Mouse (Mus musculus) G1E (cell line): ENCODE measurements around the gene Slc38a3. TPM values are rescaled to one million over a fixed set of nuclear protein-coding genes. Genes with fewer than 3 reads are reported as not detected.

ENCODE experiments used
- ATAC-seq: 2 replicates; pipeline ENCODE4 v1.8.0; 2016; ENCODE audit warnings: mild to moderate bottlenecking; ENCODE audit not compliant: insufficient number of reproducible peaks, poor library complexity, low FRiP score, severe bottlenecking; ENCODE audit errors: extremely low read depth
- DNase-seq: peaks from one replicate; pipeline ENCODE4 v3.0.0; 2012; ENCODE audit warnings: low spot score
- H3K27me3 ChIP-seq: 2 replicates; pipeline ENCODE4 v1.6.1; 2012; ENCODE audit warnings: mild to moderate bottlenecking, low read length, inconsistent platforms; ENCODE audit not compliant: insufficient read depth
- H3K36me3 ChIP-seq: replicated peaks from 2 replicates; pipeline ENCODE3; 2012; ENCODE audit warnings: mild to moderate bottlenecking, inconsistent platforms
- H3K4me1 ChIP-seq: 2 replicates; pipeline ENCODE4 v1.6.1; 2012; ENCODE audit warnings: low read depth, low read length, inconsistent platforms, mixed read lengths; ENCODE audit not compliant: insufficient read depth
- H3K4me3 ChIP-seq: 2 replicates; pipeline ENCODE4 v1.5.1; 2012; ENCODE audit warnings: low read depth, mild to moderate bottlenecking, inconsistent platforms, low read length, moderate library complexity, mixed read lengths
- H3K9me3 ChIP-seq: replicated peaks from 2 replicates; pipeline ENCODE4 v1.6.1; 2012; ENCODE audit warnings: inconsistent platforms
- CTCF ChIP-seq: IDR thresholded peaks from 2 replicates; pipeline ENCODE4 v1.5.1; 2012; ENCODE audit warnings: low read depth, low read length, inconsistent platforms, mixed read lengths
- GATA1 ChIP-seq: IDR thresholded peaks from 2 replicates; pipeline ENCODE4 v1.6.1; 2012; ENCODE audit warnings: borderline replicate concordance, low read length, inconsistent platforms, mixed read lengths
- GATA2 ChIP-seq: IDR thresholded peaks from 2 replicates; pipeline ENCODE4 v1.6.1; 2012; ENCODE audit warnings: low read depth, low read length, inconsistent platforms, borderline replicate concordance
- POLR2AphosphoS5 ChIP-seq: IDR thresholded peaks from 2 replicates; pipeline ENCODE4 v1.6.1; 2012; ENCODE audit warnings: low read depth, low read length, inconsistent platforms; ENCODE audit not compliant: insufficient replicate concordance
- TAL1 ChIP-seq: conservative IDR thresholded peaks from 2 replicates; pipeline ENCODE4 v1.6.1; 2012; ENCODE audit warnings: low read depth, low read length, inconsistent platforms, mixed read lengths
- polyA plus RNA-seq: library from polyadenylated mRNA; stranded (reverse); fragments of >175 nt; gene quantifications from 2 replicates; pipeline ENCODE4 v1.2.3, GENCODE M21; 2012
- total RNA-seq, 2 experiments: library from RNA; stranded (forward) in 1 of 2; stranded (reverse) in 1 of 2; fragments of 200-1000 nt in 1 of 2; fragments of >200 nt in 1 of 2; fragmentation: Nextera tagmentation in 1 of 2; gene quantifications; 2 replicates each; pipeline ENCODE4 v1.2.3; 2014 to 2017

The Slc38a3 gene
- total and polyA plus RNA-seq, 3 experiments = 0.11 TPM; not detected in 2

DNA sequence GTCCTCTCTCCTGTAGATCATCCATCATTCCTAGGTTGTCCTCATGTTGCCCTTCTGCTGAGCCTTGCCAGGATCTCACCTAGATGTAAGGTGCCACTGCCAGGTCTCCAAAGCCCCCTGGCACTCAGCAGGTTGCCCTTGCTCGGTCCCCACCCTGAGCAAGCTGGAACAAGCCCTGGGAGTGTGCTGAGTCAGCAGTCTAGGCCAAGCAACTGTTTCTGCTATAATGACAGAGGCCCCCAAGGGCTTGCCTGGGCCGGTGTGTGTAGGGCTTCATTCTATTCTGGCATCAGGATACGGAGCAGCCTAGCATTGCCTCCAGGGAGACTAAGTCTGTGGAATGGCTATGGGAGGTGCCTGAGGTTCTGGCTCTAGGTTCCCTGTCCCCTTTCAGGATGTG, 8.6 kb downstream of the Slc38a3 start:
- TF ChIP-seq GATA1 (no peak), TAL1 (no peak), CTCF (no peak), POLR2AphosphoS5 (no peak), GATA2 (no peak)
- no peaks in the 10 kb centered on the region for H3K36me3 ChIP-seq
- H3K27me3 ChIP-seq = peaks cover 79% of the 10 kb centered on the region
- no peaks in the 10 kb centered on the region for H3K9me3 ChIP-seq
- DNase-seq (no peak), ATAC-seq (no peak)
- H3K4me3 ChIP-seq = no peak overlapping the region
- no peaks in the 10 kb centered on the region for H3K4me1 ChIP-seq

DNA sequence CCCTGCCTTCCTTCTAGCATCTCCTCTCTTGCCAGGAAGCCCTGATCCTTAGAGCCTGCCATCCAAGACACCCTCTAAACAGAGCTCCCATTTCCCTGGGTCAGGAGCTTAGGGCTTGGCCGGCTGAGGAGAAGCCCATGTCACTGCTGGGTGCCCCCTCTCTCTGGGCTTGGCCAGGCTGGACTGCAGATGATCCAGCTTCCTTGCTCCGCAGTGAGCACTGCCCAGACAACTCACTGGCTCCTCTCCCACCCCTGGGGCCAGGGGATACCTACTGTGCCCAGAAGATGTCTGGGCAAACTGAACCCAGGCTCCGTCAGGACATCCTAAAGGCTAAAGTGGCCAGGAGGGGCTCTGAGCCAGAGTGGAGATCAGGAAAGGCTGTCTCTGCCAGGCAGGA, 9.4 kb downstream of the Slc38a3 start:
- DNase-seq = no peak
- TF ChIP-seq CTCF (no peak), POLR2AphosphoS5 (no peak), GATA2 (no peak), TAL1 (no peak), GATA1 (no peak)

DNA sequence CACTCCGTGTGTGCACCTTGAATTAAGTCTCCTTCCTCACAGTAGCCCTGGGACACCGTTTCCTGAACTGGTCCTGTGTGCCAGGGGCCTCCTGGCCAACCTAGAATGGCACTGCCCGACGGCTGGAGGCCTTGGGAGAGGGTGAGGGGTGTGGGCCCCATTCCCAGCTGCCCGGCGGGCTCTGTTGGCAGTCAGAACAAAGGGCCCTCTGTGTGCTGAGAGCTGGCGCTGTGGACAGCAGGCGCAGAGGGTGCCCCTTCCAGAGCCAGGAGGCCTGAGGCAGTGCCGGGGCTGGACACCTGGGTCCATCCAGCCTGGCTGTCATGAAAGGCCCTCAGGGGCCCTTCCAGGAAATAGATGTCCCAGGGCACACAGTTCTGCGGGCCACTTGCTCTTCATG, 9.8 kb downstream of the Slc38a3 start:
- Histone ChIP-seq H3K36me3 (no peaks in the 10 kb centered on the region), H3K4me1 (peaks cover 4% of the 10 kb centered on the region), H3K9me3 (no peaks in the 10 kb centered on the region), H3K4me3 (no peak overlapping the region), H3K27me3 (peaks cover 79% of the 10 kb centered on the region)
- no peak for TF ChIP-seq TAL1
- no peak for TF ChIP-seq GATA1
- TF ChIP-seq POLR2AphosphoS5 = no peak
- no peak for TF ChIP-seq CTCF
- TF ChIP-seq GATA2 = no peak
- DNase-seq = no peak
- no peak for ATAC-seq

More for the DNA sequence above, 9.4 kb downstream of the Slc38a3 start:
- peaks cover 79% of the 10 kb centered on the region for H3K27me3 ChIP-seq
- no peak overlapping the region for H3K4me3 ChIP-seq
- no peaks in the 10 kb centered on the region for H3K9me3 ChIP-seq
- H3K4me1 ChIP-seq = peaks cover 4% of the 10 kb centered on the region
- no peak for ATAC-seq
- H3K36me3 ChIP-seq = no peaks in the 10 kb centered on the region

GRCm38 (mm10) chr9:107658096-107658495, 11.2 kb downstream of the Slc38a3 start:
- no peak for ATAC-seq
- TF ChIP-seq GATA2 = no peak
- TF ChIP-seq GATA1 = no peak
- no peak for TF ChIP-seq TAL1
- no peak for TF ChIP-seq POLR2AphosphoS5
- TF ChIP-seq CTCF = no peak

DNA sequence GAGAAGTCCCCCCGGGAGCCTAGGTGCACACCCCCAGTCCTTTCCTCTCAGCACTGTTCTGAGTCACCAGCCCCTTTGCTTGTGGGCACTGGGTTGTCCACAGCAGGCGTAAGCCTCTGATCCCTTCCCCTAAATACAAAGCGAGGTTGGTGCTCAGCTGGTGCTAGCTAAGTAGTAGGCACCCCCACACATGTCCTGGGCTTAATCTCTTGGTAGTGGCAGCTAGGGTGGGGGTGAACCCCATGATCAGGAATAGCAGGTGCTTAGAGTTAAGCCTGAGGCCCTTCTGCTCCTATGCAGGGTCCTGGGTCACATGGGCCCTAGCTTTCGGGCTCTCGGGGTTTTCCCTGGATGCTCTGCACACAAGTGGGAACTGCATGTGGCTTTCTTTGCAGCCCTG, 12.2 kb downstream of the Slc38a3 start:
- H3K36me3 ChIP-seq = no peaks in the 10 kb centered on the region
- H3K9me3 ChIP-seq = no peaks in the 10 kb centered on the region
- DNase-seq (no peak), ATAC-seq (no peak)
- peaks cover 72% of the 10 kb centered on the region for H3K27me3 ChIP-seq
- H3K4me1 ChIP-seq = peaks cover 4% of the 10 kb centered on the region
- TF ChIP-seq TAL1 = no peak
- no peak for TF ChIP-seq GATA2
- no peak overlapping the region for H3K4me3 ChIP-seq

More at GRCm38 (mm10) chr9:107658096-107658495, 11.2 kb downstream of the Slc38a3 start:
- no peaks in the 10 kb centered on the region for H3K9me3 ChIP-seq
- H3K27me3 ChIP-seq = peaks cover 77% of the 10 kb centered on the region
- peaks cover 4% of the 10 kb centered on the region for H3K4me1 ChIP-seq
- no peak overlapping the region for H3K4me3 ChIP-seq
- no peaks in the 10 kb centered on the region for H3K36me3 ChIP-seq
- no peak for DNase-seq

DNA sequence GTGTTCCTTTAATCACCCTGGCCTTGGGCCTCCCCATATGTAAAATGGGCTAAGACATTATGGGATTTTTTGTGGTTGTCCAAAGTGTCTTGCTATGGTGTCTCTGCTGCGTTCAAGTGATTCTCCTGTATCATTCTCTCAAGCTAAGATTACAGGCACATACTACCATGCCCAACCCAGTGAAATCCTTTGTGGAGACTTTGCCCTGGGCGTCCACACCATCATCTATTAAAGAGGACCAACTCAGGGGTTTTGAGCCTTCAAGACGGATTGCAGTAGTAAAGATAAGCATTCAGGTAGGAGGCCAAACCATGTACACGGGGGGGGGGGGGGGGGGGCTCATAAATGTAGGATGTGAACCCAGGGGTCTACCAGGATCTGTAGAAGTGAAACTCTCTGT, 14.7 kb downstream of the Slc38a3 start:
- DNase-seq (no peak), ATAC-seq (no peak)
- Histone ChIP-seq H3K4me1 (peaks cover 4% of the 10 kb centered on the region), H3K9me3 (no peaks in the 10 kb centered on the region), H3K27me3 (peaks cover 78% of the 10 kb centered on the region), H3K36me3 (no peaks in the 10 kb centered on the region), H3K4me3 (no peak overlapping the region)
- TF ChIP-seq CTCF (no peak), GATA2 (no peak), TAL1 (no peak), GATA1 (no peak), POLR2AphosphoS5 (no peak)
